Mouse (Mus musculus): Measurements from ENCODE around the gene Myt1l.

The Myt1l gene

GRCm38 (mm10) chr12:29904101-29904874, 376.1 kb downstream of the Myt1l start:
- DNase-seq (ENCODE audit: low spot score in 2 of 2), result no peak

GRCm38 (mm10) chr12:29907056-29907455, 378.9 kb downstream of the Myt1l start:
- DNase-seq (ENCODE audit: low spot score in 2 of 2), result no peak

- no peak for DNase-seq (ENCODE audit: low spot score in 2 of 2)
Measured at GRCm38 (mm10) chr12:29916139-29916538, 388.0 kb downstream of the Myt1l start.

GRCm38 (mm10) chr12:29916807-29917206, 388.6 kb downstream of the Myt1l start:
- no peak for DNase-seq (ENCODE audit: low spot score in 2 of 2)

GRCm38 (mm10) chr12:29920298-29920697, 392.1 kb downstream of the Myt1l start:
- no peak for DNase-seq (ENCODE audit: low spot score in 2 of 2)

- DNase-seq (ENCODE audit: low spot score in 2 of 2), result no peak
Measured at GRCm38 (mm10) chr12:29921481-29921880, 393.3 kb downstream of the Myt1l start.

GRCm38 (mm10) chr12:29926896-29927295, 398.7 kb downstream of the Myt1l start:
- DNase-seq (ENCODE audit: low spot score in 2 of 2), result peak in 1 of 2 experiments; percentile 51

GRCm38 (mm10) chr12:29930591-29930990, 402.4 kb downstream of the Myt1l start:
- no peak for DNase-seq (ENCODE audit: low spot score in 2 of 2)

- DNase-seq (ENCODE audit: low spot score in 2 of 2), result no peak
Measured at GRCm38 (mm10) chr12:29932951-29933350, 404.8 kb downstream of the Myt1l start.

GRCm38 (mm10) chr12:29933501-29933900, 405.3 kb downstream of the Myt1l start:
- DNase-seq (ENCODE audit: low spot score in 2 of 2), result no peak

- peak in 1 of 2 experiments; percentile 40 for DNase-seq (ENCODE audit: low spot score in 2 of 2)
Measured at GRCm38 (mm10) chr12:29934120-29934581, 406.0 kb downstream of the Myt1l start.

- no peak for DNase-seq (ENCODE audit: low spot score in 2 of 2)
Measured at GRCm38 (mm10) chr12:29937308-29937707, 409.1 kb downstream of the Myt1l start, which contains the start of gene Pxdn. Gene Pxdn (plus strand): TSS chr12:29937608.

- DNase-seq (ENCODE audit: low spot score in 2 of 2), result peak in 1 of 2 experiments; percentile 51
Measured at GRCm38 (mm10) chr12:29937851-29938375, 409.7 kb downstream of the Myt1l start.

- peak; percentile 35 to 37 for DNase-seq (ENCODE audit: low spot score in 2 of 2)
Measured at GRCm38 (mm10) chr12:29938376-29939041, 410.3 kb downstream of the Myt1l start.

GRCm38 (mm10) chr12:29939261-29939671, 411.1 kb downstream of the Myt1l start:
- no peak for DNase-seq (ENCODE audit: low spot score in 2 of 2)

GRCm38 (mm10) chr12:29942435-29942834, 414.3 kb downstream of the Myt1l start:
- no peak for DNase-seq (ENCODE audit: low spot score in 2 of 2)

GRCm38 (mm10) chr12:29944650-29945049, 416.5 kb downstream of the Myt1l start:
- DNase-seq (ENCODE audit: low spot score in 2 of 2), result no peak

GRCm38 (mm10) chr12:29945182-29945743, 417.1 kb downstream of the Myt1l start:
- no peak for DNase-seq (ENCODE audit: low spot score in 2 of 2)

GRCm38 (mm10) chr12:29951043-29951442, 422.9 kb downstream of the Myt1l start:
- no peak for DNase-seq (ENCODE audit: low spot score in 2 of 2)

GRCm38 (mm10) chr12:29951485-29951884, 423.3 kb downstream of the Myt1l start:
- no peak for DNase-seq (ENCODE audit: low spot score in 2 of 2)

- no peak for DNase-seq (ENCODE audit: low spot score in 2 of 2)
Measured at GRCm38 (mm10) chr12:29952102-29952501, 423.9 kb downstream of the Myt1l start.

GRCm38 (mm10) chr12:29953999-29954398, 425.8 kb downstream of the Myt1l start:
- DNase-seq (ENCODE audit: low spot score in 2 of 2), result no peak
